Mouse (Mus musculus) heart, postnatal 0 days (tissue): ENCODE measurements around the gene Gpam. TPM values are rescaled to one million over a fixed set of nuclear protein-coding genes. Genes with fewer than 3 reads are reported as not detected.

Experiments
- ATAC-seq: fragments of 200-750 bp; cut with Nextera tagmentation; 2 replicates; pipeline ENCODE4 v1.8.0; 2017; ENCODE audit warnings: low read depth, moderate number of reproducible peaks, moderate library complexity; ENCODE audit not compliant: insufficient read depth
- DNase-seq: peaks from one replicate; pipeline ENCODE4 v3.0.0-alpha.2; 2016; ENCODE audit warnings: low spot score
- H3K27ac ChIP-seq: fragments of 300-500 bp; sonication (generic); 2 replicates; pipeline ENCODE4 v1.5.1; 2014; ENCODE audit warnings: low read depth, mild to moderate bottlenecking
- H3K27me3 ChIP-seq: fragments of 300-500 bp; sonication (generic); 2 replicates; pipeline ENCODE4 v1.6.1; 2014; ENCODE audit warnings: low read length, mixed read lengths; ENCODE audit not compliant: control insufficient read depth, insufficient read depth
- H3K36me3 ChIP-seq: fragments of 300-500 bp; sonication (generic); replicated peaks from 2 replicates; pipeline ENCODE4 v1.6.1; 2014; ENCODE audit warnings: low read length, mixed read lengths; ENCODE audit not compliant: control insufficient read depth, insufficient read depth
- H3K4me1 ChIP-seq: fragments of 300-500 bp; sonication (generic); 2 replicates; pipeline ENCODE4 v1.6.1; 2014; ENCODE audit warnings: antibody characterized with exemption; ENCODE audit not compliant: control insufficient read depth, insufficient read depth
- H3K4me2 ChIP-seq: fragments of 300-500 bp; sonication (generic); 2 replicates; pipeline ENCODE4 v1.6.1; 2014; ENCODE audit warnings: low read depth, mild to moderate bottlenecking, low read length, moderate library complexity
- H3K4me3 ChIP-seq: fragments of 300-500 bp; sonication (generic); 2 replicates; pipeline ENCODE4 v1.5.1; 2014; ENCODE audit warnings: low read depth, low read length
- H3K9ac ChIP-seq: fragments of 300-500 bp; sonication (generic); replicated peaks from 2 replicates; pipeline ENCODE4 v1.6.1; 2014; ENCODE audit warnings: low read depth, low read length, mixed read lengths
- H3K9me3 ChIP-seq: fragments of 300-500 bp; sonication (generic); replicated peaks from 2 replicates; pipeline ENCODE4 v1.6.1; 2016; ENCODE audit warnings: low read length; ENCODE audit not compliant: control insufficient read depth
- CTCF ChIP-seq: IDR thresholded peaks from 2 replicates; pipeline ENCODE4 v1.5.1; 2016; ENCODE audit warnings: antibody characterized with exemption, control low read depth, low read depth
- EP300 ChIP-seq: IDR thresholded peaks from 2 replicates; pipeline ENCODE4 v1.6.1; 2016; ENCODE audit warnings: antibody characterized with exemption, low read depth
- WGBS: fragments of 180-500 bp; shearing (Covaris S2); extraction: QIAGEN DNeasy Blood & Tissue Kit; methylation state at CpG from one replicate; pipeline ENCODE4 v1.1.7; 2014; 5-methylcytosine and 5-hydroxymethylcytosine counted together
- polyA plus RNA-seq: library from polyadenylated mRNA; unstranded; fragments of >200 nt; fragmentation: Nextera tagmentation; extraction: Ambion mirVana; gene quantifications from 2 replicates; pipeline ENCODE4 v1.2.1, GENCODE M21; 2015
- total RNA-seq: library from RNA; depleted of rRNA; stranded (reverse); fragments of >200 nt; gene quantifications from 2 replicates; pipeline ENCODE4 v1.2.3, GENCODE M21; 2014; ENCODE audit warnings: low replicate concordance; rRNA removed

The Gpam gene
- total and polyA plus RNA-seq, 2 experiments from 2014 or later = 15.7 to 60.2 TPM

DNA sequence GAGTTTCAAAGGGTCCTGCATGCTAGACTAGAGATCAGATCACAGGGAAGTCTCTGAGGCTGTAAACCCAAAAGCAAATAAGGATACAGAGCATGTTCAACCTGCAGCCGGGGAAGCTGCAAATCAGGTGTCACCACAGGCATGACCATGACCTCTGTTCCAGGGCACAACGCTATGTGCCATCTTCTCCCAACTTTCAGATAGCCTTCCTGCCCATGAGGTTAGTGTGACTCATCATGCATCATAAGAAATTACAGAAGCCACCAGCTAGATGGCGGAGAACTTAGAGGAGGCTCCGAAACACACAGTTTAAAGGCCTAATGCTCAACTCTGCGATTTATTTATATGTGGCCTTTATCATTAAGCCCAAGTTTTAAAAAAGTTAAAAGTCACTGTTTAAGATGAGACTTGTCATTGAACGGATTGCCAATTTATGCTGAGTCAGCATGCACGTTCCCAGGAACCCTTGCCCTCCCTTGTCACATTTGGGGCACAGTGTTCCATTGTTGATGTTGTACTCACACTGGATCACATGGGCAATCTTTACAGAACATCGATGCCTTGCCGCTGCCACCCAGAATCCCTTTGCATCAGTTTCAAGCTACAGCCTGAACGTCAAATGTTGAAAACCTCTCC is 71.3 kb downstream of the Gpam start:
- Histone ChIP-seq H3K4me2 (no peak overlapping the region), H3K36me3 (no peaks in the 10 kb centered on the region), H3K9me3 (peaks cover 7% of the 10 kb centered on the region; the same call in 1 of the 2 replicates), H3K4me1 (no peaks in the 10 kb centered on the region), H3K9ac (no peak overlapping the region), H3K27me3 (no peaks in the 10 kb centered on the region), H3K4me3 (no peak overlapping the region), H3K27ac (no peak overlapping the region)
- no peak for TF ChIP-seq EP300
- TF ChIP-seq CTCF = no peak
- DNase-seq (no peak), ATAC-seq (no peak)
- 84% methylated on average over 10 of the region's 10 CpGs for WGBS

DNA sequence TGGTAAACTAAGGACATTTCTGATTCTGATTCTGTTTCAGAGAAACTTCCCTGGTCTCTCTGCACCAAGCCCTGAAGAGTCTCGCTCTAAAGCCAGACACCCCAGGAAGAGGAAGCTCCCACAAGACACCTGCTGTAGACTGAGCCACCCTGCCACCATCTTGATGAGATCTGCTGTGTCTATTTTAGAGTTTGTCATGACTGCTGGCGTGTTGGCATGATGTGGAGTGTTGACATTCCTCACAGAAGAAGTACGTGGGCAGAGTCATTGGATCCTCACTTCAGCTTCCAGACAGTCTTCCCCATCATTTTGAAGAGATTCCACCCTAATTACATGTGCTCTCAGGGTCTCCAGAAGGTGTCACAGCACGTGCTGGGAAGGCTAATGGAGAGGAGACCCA is 73.9 kb downstream of the Gpam start:
- WGBS = 50% methylated on average over 4 of the region's 4 CpGs
- no peak overlapping the region for H3K4me2 ChIP-seq
- 0 out of 2 replicates have a peak, but pooled peaks cover 3% of the 10 kb centered on the region for H3K9me3 ChIP-seq
- H3K27me3 ChIP-seq = no peaks in the 10 kb centered on the region
- no peaks in the 10 kb centered on the region for H3K4me1 ChIP-seq
- DNase-seq = no peak
- H3K36me3 ChIP-seq = no peaks in the 10 kb centered on the region
- TF ChIP-seq CTCF (no peak), EP300 (no peak)
- no peak for ATAC-seq
- H3K27ac ChIP-seq = no peak overlapping the region
- no peak overlapping the region for H3K9ac ChIP-seq
- no peak overlapping the region for H3K4me3 ChIP-seq

DNA sequence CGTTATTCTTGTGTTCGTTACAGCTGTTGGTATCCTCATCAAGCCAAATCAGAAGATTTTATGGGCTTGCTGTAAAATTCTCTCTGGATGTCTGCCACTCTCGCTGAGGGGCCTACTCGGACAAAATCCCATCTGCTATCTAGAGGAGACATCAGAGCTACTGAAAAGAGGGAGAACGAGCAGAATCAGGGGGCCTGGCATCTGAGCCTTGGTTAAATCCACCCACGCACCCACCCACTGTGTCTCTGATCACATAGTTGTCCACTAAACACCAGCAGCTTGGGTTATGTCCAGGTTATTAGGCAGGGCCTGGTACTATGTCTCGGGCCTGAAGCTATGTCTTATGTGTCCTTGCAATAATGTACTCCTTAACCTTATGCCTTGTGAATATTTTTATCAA is 89.6 kb downstream of the Gpam start:
- H3K4me1 ChIP-seq = no peaks in the 10 kb centered on the region
- H3K9ac ChIP-seq = no peak overlapping the region
- DNase-seq (no peak), ATAC-seq (no peak)
- H3K36me3 ChIP-seq = no peaks in the 10 kb centered on the region
- H3K4me3 ChIP-seq = no peak overlapping the region
- no peaks in the 10 kb centered on the region for H3K9me3 ChIP-seq
- no peaks in the 10 kb centered on the region for H3K27me3 ChIP-seq
- H3K4me2 ChIP-seq = no peak overlapping the region
- TF ChIP-seq EP300 (no peak), CTCF (no peak)
- 72% methylated on average over 7 of the region's 7 CpGs for WGBS
- H3K27ac ChIP-seq = no peak overlapping the region

DNA sequence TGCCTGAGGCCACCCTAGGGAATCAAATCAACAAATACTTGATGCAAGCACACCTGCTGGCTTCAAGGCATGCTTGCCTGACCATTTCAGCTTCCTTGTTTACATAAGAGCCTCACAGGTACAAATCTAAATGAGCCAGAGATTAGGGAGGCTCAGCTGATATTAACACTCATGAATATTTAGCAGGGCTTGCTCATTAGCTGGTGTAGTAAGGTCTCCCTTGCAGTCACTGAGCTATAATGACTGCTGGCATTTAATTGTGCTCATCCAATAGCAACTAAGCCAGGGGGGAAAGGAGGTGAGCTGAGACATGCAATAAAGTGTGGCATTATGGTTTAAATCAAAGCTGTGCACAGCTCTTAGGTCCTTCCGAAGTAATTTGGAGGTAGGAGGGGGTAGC is 108.2 kb downstream of the Gpam start:
- Histone ChIP-seq H3K36me3 (no peaks in the 10 kb centered on the region), H3K4me2 (no peak overlapping the region), H3K4me1 (no peaks in the 10 kb centered on the region), H3K4me3 (no peak overlapping the region), H3K9me3 (no peaks in the 10 kb centered on the region), H3K27ac (no peak overlapping the region), H3K9ac (no peak overlapping the region), H3K27me3 (no peaks in the 10 kb centered on the region)
- ATAC-seq (no peak), DNase-seq (no peak)
- WGBS = 46% methylated on average over 1 of the region's 1 CpGs
- no peak for TF ChIP-seq CTCF
- no peak for TF ChIP-seq EP300

Other genes with a start within 250 kb of the Gpam start
- not detected in 2 replicates for gene Tectb, start 53.5 kb upstream of the Gpam start, total RNA-seq
- gene Tectb, start 53.5 kb upstream of the Gpam start, polyA plus RNA-seq = 0.15 and 0.18 TPM in 2 replicates
- gene Gucy2g, start 114.0 kb upstream of the Gpam start, total RNA-seq = not detected in 2 replicates
- not detected in 2 replicates for gene Gucy2g, start 114.0 kb upstream of the Gpam start, polyA plus RNA-seq
- gene Acsl5, start 124.7 kb upstream of the Gpam start, total RNA-seq = 14.7 and 28.1 TPM in 2 replicates
- 15.0 and 15.8 TPM in 2 replicates for gene Acsl5, start 124.7 kb upstream of the Gpam start, polyA plus RNA-seq
- 31.3 and 36.9 TPM in 2 replicates for gene Zdhhc6, start 188.8 kb upstream of the Gpam start, total RNA-seq
- gene Zdhhc6, start 188.8 kb upstream of the Gpam start, polyA plus RNA-seq = 45.3 and 45.4 TPM in 2 replicates
- gene Vti1a, start 189.1 kb upstream of the Gpam start, total RNA-seq = 6.6 and 24.4 TPM in 2 replicates
- gene Vti1a, start 189.1 kb upstream of the Gpam start, polyA plus RNA-seq = 11.5 and 12.5 TPM in 2 replicates